Mouse (Mus musculus) gonadal fat pad, adult 2 months (tissue): ENCODE data around the gene Gm20388. TPM values are rescaled to one million over a fixed set of nuclear protein-coding genes. Genes with fewer than 3 reads are reported as not detected.

Experiments used
- DNase-seq: peaks from one replicate; pipeline ENCODE4 v3.0.0-alpha.2; 2012; ENCODE audit warnings: low read depth
- polyA plus RNA-seq: library from polyadenylated mRNA; depleted of rRNA; stranded (reverse); fragments of >200 nt; gene quantifications from 2 replicates; pipeline ENCODE4 v1.2.3, GENCODE M21; 2012

The Gm20388 gene
- polyA plus RNA-seq, 1 experiment = 119 TPM

DNA sequence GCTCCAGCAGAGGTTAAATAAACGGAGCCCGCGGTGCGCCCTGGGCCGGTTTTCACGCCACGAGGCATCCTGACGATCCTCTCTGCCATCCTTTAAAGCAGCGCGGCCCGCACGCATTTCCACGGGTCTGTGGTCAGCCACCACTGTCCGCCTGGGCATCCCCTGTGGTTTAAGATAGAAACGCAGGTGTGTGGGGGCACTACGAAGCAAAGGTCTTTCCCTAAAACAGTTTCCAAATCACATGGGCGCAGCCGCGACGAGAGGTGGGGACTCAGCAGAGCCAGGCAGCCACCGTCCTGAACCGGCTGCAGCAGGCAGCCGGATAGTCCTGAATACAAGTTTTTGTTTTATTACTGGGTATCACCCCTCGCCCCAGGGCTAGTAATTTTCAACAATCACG is 972.7 kb downstream of the Gm20388 start:
- DNase-seq = no peak

- no peak for DNase-seq
These were observed 973.2 kb downstream of the Gm20388 start for GRCm38 (mm10) chr8:120883853-120884252.

DNA sequence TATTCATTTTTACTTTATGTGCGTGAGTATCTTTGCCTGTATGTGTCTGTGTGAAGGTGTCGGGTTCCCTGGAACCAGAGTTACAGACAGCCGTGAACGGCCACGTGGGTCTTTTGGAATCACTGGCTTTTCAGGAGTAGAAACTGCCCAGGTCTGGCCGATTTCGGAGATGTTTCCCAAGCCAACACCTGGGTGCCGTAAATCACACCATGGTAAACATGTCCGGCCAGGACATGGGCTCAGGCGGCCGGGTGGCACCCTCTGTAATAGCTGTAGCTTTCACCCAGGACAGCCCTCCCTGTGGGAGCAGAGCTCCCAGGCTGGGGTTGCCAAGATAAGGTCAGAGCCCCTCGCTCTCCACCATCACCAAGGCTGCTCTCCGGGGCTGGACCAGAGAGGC is 974.2 kb downstream of the Gm20388 start:
- DNase-seq = no peak

DNA sequence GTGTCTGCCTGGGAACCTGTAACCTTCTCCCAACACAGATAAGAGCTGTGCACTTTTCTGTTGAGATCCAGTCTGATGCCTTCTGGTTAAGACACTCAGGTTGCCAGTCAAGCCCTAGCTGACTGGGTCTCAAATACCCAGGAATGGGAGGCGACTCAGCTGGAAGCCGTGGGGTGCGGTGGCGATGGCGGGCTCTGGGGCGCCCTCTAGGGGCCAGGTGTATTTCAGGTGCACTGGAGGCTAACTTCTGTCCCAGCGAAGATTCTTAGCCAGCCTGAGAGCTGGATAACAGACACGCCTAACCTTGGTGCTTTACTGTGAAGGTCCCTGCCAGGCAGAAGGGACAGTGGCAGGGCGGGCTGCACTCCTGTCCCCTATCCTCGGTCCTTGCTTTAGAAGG is 976.6 kb downstream of the Gm20388 start:
- DNase-seq = no peak

DNA sequence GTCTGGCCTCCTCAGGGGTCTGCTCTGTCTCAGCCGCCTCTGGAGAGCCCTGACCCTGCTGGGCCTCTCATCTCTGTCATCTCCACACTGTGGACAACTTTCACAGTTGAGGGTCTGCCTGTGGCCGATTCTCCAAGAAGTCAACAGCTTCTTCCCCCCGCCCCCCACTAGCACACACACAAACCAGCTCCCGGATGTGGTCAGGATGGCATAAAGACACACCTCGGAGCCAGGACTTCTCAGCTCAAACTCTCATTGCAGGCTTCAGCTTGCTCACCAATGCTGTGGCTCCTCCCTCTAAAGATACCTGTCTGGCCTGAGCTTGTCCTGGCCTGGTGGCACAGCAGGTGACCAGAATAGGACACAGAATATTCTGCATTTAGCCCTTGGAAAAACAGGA is 977.4 kb downstream of the Gm20388 start:
- DNase-seq = no peak

DNA sequence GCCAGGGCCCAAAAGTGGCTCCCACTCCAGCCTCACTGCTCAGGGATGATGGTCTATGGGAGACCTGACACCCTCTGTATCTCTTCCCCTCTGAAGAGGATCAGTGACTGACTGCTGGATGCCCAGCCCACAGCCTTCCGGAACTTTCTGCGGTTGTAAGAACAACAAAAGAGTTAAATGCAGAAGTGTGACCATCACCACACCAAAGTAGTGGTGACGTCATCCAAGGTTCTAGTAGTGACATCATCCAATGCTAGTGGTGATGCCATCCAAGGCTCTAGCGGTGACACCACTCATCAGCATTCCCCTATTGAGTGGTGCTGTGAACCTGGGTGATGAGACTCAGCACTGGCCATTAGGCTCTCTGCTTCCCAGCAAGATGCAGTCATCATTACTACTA is 978.5 kb downstream of the Gm20388 start:
- no peak for DNase-seq

- DNase-seq = no peak
These were observed 979.4 kb downstream of the Gm20388 start for GRCm38 (mm10) chr8:120890068-120890467.

- no peak for DNase-seq
These were observed 984.4 kb downstream of the Gm20388 start for GRCm38 (mm10) chr8:120895009-120895408.

DNA sequence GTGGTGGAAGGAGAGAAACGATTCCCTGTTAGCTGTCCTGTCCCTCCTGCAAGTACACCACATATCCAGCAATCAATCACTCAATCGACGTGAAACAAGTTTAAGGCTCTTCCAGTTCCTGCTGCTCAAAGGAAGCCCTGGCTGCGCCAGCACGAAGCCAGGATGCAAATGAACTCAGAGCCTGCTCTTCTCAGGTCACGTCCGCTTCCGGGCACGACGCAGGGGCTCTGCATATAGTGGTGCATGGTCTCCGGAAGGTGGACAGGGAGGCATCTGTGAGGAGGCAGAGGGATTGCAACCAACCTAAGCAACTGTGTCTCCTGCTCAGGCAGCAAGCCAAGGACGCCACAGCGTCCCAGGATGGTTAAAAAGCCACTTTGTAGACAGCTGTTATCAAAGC is 985.0 kb downstream of the Gm20388 start:
- DNase-seq = no peak

DNA sequence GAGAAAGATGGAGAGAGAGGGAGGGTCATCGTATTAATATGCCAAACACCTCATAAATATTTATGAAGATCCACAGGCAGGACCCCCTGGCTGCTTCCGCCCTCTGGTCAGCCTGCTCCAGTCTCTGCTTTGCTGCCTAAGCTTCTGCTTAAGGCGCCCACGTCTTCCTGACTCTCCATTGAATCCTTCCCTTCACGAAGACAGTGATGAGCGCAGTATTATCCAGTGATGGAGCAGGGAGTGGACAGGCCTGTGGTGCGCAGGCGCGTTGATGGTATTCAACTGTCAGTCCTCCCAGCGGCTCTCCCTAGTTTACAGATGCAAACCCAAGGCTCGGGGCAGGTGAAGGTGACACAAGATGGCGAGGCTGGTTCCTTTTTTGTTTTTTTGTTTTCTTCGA is 985.6 kb downstream of the Gm20388 start:
- no peak for DNase-seq

- no peak for DNase-seq
These were observed 987.4 kb downstream of the Gm20388 start for GRCm38 (mm10) chr8:120898008-120898407.

GRCm38 (mm10) chr8:120898828-120899407 is 988.3 kb downstream of the Gm20388 start:
- no peak for DNase-seq

DNA sequence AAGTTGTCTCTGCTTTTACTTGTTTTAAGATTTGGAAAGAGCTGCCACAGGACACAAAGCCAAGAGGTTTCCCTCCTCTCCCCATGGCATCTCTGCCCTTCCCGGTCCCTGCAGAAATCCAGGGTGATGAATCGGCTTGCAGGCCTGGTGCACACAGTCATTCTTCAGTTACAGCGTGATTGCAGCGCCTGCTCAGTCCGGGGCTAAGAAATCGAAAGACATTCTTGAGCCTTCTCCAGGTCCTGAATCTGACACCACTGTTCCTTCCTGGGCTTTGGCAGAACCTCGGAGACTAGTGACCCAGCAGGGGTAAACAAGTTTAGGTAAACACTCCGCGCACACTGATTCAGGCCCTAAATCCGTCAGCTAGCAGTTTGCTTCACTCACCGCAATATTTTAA is 991.7 kb downstream of the Gm20388 start:
- DNase-seq = no peak

GRCm38 (mm10) chr8:120907671-120908070 is 997.0 kb downstream of the Gm20388 start:
- no peak for DNase-seq

GRCm38 (mm10) chr8:120910936-120911335 is 1000.3 kb downstream of the Gm20388 start:
- DNase-seq = no peak

DNA sequence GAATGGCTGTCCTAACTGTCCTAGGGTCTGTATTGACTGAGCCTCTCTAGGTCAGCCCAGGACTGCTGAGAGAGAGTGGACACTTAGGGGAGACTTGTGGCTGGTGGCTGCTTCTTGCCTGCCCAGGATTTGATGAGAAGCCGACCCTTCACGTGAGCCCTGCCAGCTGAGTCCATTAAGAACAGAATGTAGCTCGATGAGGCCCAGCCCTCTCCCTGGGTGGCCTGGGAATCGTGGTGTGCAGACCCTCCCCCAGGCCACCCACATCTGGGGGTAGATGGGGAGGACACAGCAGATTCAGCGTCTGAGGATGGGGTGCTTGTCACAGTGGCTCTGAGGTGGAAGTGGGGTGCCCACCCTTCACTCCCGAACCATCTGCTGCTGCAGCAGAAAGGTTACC is 1001.8 kb downstream of the Gm20388 start:
- DNase-seq = no peak

GRCm38 (mm10) chr8:120916831-120917435 is 1006.3 kb downstream of the Gm20388 start:
- DNase-seq = no peak

DNA sequence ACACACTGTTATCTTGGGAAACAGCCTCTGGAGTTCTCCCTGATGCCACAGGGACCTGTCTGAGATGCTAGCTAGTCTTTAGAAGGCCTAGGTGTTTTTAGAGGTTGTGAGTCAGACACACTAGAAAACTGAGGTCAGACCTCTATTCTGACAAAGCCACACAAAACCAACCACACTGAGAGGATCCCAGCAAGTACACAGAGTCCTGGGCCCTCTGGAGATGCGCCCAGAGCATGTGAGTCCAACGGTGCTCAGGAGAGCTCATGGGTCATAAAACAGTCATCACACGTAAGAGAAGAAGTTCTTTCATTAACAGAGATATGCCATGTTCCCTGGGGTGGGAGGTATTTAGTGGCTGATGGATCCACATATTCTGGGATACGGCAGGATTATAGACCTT is 1009.9 kb downstream of the Gm20388 start:
- DNase-seq = no peak

GRCm38 (mm10) chr8:120926201-120926600 is 1015.6 kb downstream of the Gm20388 start:
- DNase-seq = no peak

GRCm38 (mm10) chr8:120928082-120928481 is 1017.4 kb downstream of the Gm20388 start:
- no peak for DNase-seq

GRCm38 (mm10) chr8:120934596-120934995 is 1024.0 kb downstream of the Gm20388 start:
- no peak for DNase-seq

DNA sequence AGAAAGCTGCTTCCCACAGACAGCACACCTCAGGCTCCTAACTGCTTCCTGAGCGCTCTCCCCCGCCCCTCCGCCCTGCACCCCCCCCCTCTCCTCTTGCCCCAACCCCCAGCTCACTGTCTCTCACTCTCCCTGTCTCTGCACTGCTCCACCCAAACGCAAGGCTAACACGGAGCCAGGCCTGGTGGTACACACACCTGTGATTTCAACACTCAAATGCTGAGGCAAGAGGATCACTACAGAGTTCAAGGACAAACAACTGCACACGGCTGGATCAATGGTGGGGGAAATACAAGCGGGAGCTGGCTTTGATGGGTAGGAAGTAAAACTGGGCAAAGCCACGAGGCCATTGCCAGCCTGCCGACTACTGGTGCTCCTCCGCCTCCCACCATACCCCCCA is 1026.0 kb downstream of the Gm20388 start:
- DNase-seq = no peak

DNA sequence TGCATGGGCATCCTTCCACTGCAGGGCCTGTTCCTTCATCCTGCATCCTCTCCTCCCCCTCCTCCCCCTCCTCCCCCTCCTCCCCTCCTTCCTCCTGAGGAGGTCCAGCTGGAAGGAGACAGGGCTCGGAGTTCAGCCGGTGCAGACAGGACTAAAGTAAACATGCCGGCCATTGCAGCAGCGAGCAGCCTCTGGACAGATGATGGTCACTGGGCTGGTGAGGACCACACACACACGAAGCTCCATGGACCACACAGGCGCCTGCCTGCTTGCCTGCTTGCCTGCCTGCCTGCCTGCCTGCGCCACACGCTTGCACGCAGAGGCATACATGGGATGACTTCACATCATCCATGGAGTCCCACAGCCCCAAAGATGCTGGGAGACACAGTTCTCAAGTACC is 1026.8 kb downstream of the Gm20388 start:
- no peak for DNase-seq

GRCm38 (mm10) chr8:120940287-120940686 is 1029.6 kb downstream of the Gm20388 start:
- no peak for DNase-seq
